Mouse (Mus musculus): Measurements from ENCODE around the gene Cd81. TPM values are rescaled to one million over a fixed set of nuclear protein-coding genes. Genes with fewer than 3 reads are reported as not detected.

The Cd81 gene
- polyA plus RNA-seq, 1 experiment, result 255 TPM

DNA sequence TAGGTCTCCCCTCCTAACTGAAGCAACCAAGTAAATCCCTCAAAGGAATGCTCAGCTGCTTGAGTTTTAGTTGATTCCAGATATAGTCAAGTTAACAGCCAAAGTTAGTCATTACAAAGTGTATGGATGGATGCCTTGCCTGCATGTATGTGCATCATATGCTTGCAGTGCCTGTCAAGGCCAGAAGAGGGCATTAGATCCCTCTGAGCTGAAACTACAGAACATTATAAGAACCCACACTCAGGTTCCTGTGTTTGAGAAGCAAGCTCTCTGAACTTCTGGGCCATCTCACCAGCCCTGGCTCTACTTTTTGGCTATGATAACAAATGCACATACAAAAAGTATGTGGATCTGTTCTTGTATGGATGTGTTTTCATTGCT lies 7.7 kb upstream of the Cd81 start:
- H3K27ac ChIP-seq (ENCODE audit: control insufficient read depth, insufficient read depth, low read length), result no peak overlapping the region
- no peak for TF ChIP-seq POLR2A (IDR thresholded peaks at IDR 0.05; ENCODE audit: control insufficient read depth, extremely low read depth, insufficient read depth, low read length, poor library complexity)
- no peak for TF ChIP-seq CTCF (IDR thresholded peaks at IDR 0.05; ENCODE audit: borderline replicate concordance, control insufficient read depth, extremely low read depth, insufficient read depth, low read length, poor library complexity)
- H3K4me1 ChIP-seq (replicated peaks; ENCODE audit: control insufficient read depth, insufficient read depth, low read length), result no peaks in the 10 kb centered on the region; the same call in 1 of the 2 replicates
- H3K27me3 ChIP-seq (ENCODE audit: control insufficient read depth, insufficient read depth, low read length), result no peaks in the 10 kb centered on the region
- DNase-seq, result no peak
- H3K36me3 ChIP-seq (ENCODE audit: control insufficient read depth, insufficient read depth, low read length), result no peaks in the 10 kb centered on the region
- H3K4me3 ChIP-seq (ENCODE audit: control insufficient read depth, insufficient read depth, low read length), result no peak overlapping the region

GRCm38 (mm10) chr7:143046358-143046757 lies 6.2 kb upstream of the Cd81 start:
- no peak overlapping the region for H3K27ac ChIP-seq (ENCODE audit: control insufficient read depth, insufficient read depth, low read length)
- H3K36me3 ChIP-seq (ENCODE audit: control insufficient read depth, insufficient read depth, low read length), result no peaks in the 10 kb centered on the region

GRCm38 (mm10) chr7:143049331-143049730 lies 3.2 kb upstream of the Cd81 start:
- no peak for TF ChIP-seq POLR2A (IDR thresholded peaks at IDR 0.05; ENCODE audit: control insufficient read depth, extremely low read depth, insufficient read depth, low read length, poor library complexity)
- no peak for TF ChIP-seq CTCF (IDR thresholded peaks at IDR 0.05; ENCODE audit: borderline replicate concordance, control insufficient read depth, extremely low read depth, insufficient read depth, low read length, poor library complexity)
- H3K4me3 ChIP-seq (ENCODE audit: control insufficient read depth, insufficient read depth, low read length), result no peak overlapping the region
- H3K36me3 ChIP-seq (ENCODE audit: control insufficient read depth, insufficient read depth, low read length), result no peaks in the 10 kb centered on the region
- peaks cover 11% of the 10 kb centered on the region for H3K4me1 ChIP-seq (replicated peaks; ENCODE audit: control insufficient read depth, insufficient read depth, low read length)
- H3K27ac ChIP-seq (ENCODE audit: control insufficient read depth, insufficient read depth, low read length), result no peak overlapping the region
- WGBS, result 89% methylated on average over 3 of the region's 3 CpGs
- no peak for DNase-seq
- no peaks in the 10 kb centered on the region for H3K27me3 ChIP-seq (ENCODE audit: control insufficient read depth, insufficient read depth, low read length)

More at GRCm38 (mm10) chr7:143046358-143046757, 6.2 kb upstream of the Cd81 start:
- Histone ChIP-seq H3K27me3 (ENCODE audit: control insufficient read depth, insufficient read depth, low read length) (no peaks in the 10 kb centered on the region), H3K4me3 (ENCODE audit: control insufficient read depth, insufficient read depth, low read length) (no peak overlapping the region), H3K4me1 (replicated peaks; ENCODE audit: control insufficient read depth, insufficient read depth, low read length) (no peaks in the 10 kb centered on the region; the same call in 1 of the 2 replicates)
- WGBS, result 73% methylated on average over 7 of the region's 7 CpGs
- TF ChIP-seq POLR2A (IDR thresholded peaks at IDR 0.05; ENCODE audit: control insufficient read depth, extremely low read depth, insufficient read depth, low read length, poor library complexity) (no peak), CTCF (IDR thresholded peaks at IDR 0.05; ENCODE audit: borderline replicate concordance, control insufficient read depth, extremely low read depth, insufficient read depth, low read length, poor library complexity) (no peak)
- DNase-seq, result no peak

GRCm38 (mm10) chr7:143049841-143050816 lies 2.4 kb upstream of the Cd81 start:
- DNase-seq, result no peak

GRCm38 (mm10) chr7:143051316-143051715 lies 1.2 kb upstream of the Cd81 start:
- Histone ChIP-seq H3K4me1 (replicated peaks; ENCODE audit: control insufficient read depth, insufficient read depth, low read length) (peaks cover 19% of the 10 kb centered on the region), H3K36me3 (ENCODE audit: control insufficient read depth, insufficient read depth, low read length) (no peaks in the 10 kb centered on the region), H3K4me3 (ENCODE audit: control insufficient read depth, insufficient read depth, low read length) (no peak overlapping the region), H3K27ac (ENCODE audit: control insufficient read depth, insufficient read depth, low read length) (no peak overlapping the region), H3K27me3 (ENCODE audit: control insufficient read depth, insufficient read depth, low read length) (no peaks in the 10 kb centered on the region)
- no peak for DNase-seq
- no peak for TF ChIP-seq CTCF (IDR thresholded peaks at IDR 0.05; ENCODE audit: borderline replicate concordance, control insufficient read depth, extremely low read depth, insufficient read depth, low read length, poor library complexity)
- TF ChIP-seq POLR2A (IDR thresholded peaks at IDR 0.05; ENCODE audit: control insufficient read depth, extremely low read depth, insufficient read depth, low read length, poor library complexity), result no peak
- WGBS, result 56% methylated on average over 2 of the region's 2 CpGs

More at GRCm38 (mm10) chr7:143049841-143050816, 2.4 kb upstream of the Cd81 start:
- WGBS, result 71% methylated on average over 3 of the region's 3 CpGs
- Histone ChIP-seq H3K27me3 (ENCODE audit: control insufficient read depth, insufficient read depth, low read length) (no peaks in the 10 kb centered on the region), H3K4me1 (replicated peaks; ENCODE audit: control insufficient read depth, insufficient read depth, low read length) (peaks cover 19% of the 10 kb centered on the region), H3K36me3 (ENCODE audit: control insufficient read depth, insufficient read depth, low read length) (no peaks in the 10 kb centered on the region), H3K27ac (ENCODE audit: control insufficient read depth, insufficient read depth, low read length) (no peak overlapping the region), H3K4me3 (ENCODE audit: control insufficient read depth, insufficient read depth, low read length) (no peak overlapping the region)
- no peak for TF ChIP-seq POLR2A (IDR thresholded peaks at IDR 0.05; ENCODE audit: control insufficient read depth, extremely low read depth, insufficient read depth, low read length, poor library complexity)
- no peak for TF ChIP-seq CTCF (IDR thresholded peaks at IDR 0.05; ENCODE audit: borderline replicate concordance, control insufficient read depth, extremely low read depth, insufficient read depth, low read length, poor library complexity)

- no peaks in the 10 kb centered on the region for H3K36me3 ChIP-seq (ENCODE audit: control insufficient read depth, insufficient read depth, low read length)
Observed at GRCm38 (mm10) chr7:143053008-143053899, 715 bp downstream of the Cd81 start.

More at GRCm38 (mm10) chr7:143053008-143053899, 715 bp downstream of the Cd81 start:
- Histone ChIP-seq H3K27me3 (ENCODE audit: control insufficient read depth, insufficient read depth, low read length) (no peaks in the 10 kb centered on the region), H3K4me3 (ENCODE audit: control insufficient read depth, insufficient read depth, low read length) (peak overlapping the region; percentile 79), H3K27ac (ENCODE audit: control insufficient read depth, insufficient read depth, low read length) (peak overlapping the region; percentile 12; the same call in 1 of the 2 replicates), H3K4me1 (replicated peaks; ENCODE audit: control insufficient read depth, insufficient read depth, low read length) (peaks cover 29% of the 10 kb centered on the region)
- TF ChIP-seq POLR2A (IDR thresholded peaks at IDR 0.05; ENCODE audit: control insufficient read depth, extremely low read depth, insufficient read depth, low read length, poor library complexity) (no peak), CTCF (IDR thresholded peaks at IDR 0.05; ENCODE audit: borderline replicate concordance, control insufficient read depth, extremely low read depth, insufficient read depth, low read length, poor library complexity) (0 out of 2 replicates have a peak, but pooled peaks have one; percentile 31)
- DNase-seq, result peak; percentile 77
- under 1% methylated on average over 46 of the region's 46 CpGs for WGBS
